Mouse (Mus musculus) small intestine, adult 2 months (tissue): ENCODE measurements around the gene Jhy.

Experiments
- CTCF ChIP-seq: fragments of 200-500 bp; IDR thresholded peaks from 2 replicates; pipeline ENCODE4 v1.5.1; 2012; ENCODE audit warnings: low read depth, mild to moderate bottlenecking, control low read depth, inconsistent platforms, low read length, moderate library complexity, mixed read lengths; ENCODE audit not compliant: insufficient replicate concordance, insufficient read length; ENCODE audit errors: extremely low read depth
- POLR2A ChIP-seq: fragments of 200-500 bp; IDR thresholded peaks from 2 replicates; pipeline ENCODE4 v1.6.1; 2012; ENCODE audit warnings: low read depth, mild to moderate bottlenecking, control low read depth, inconsistent platforms, low read length, moderate library complexity

DNA sequence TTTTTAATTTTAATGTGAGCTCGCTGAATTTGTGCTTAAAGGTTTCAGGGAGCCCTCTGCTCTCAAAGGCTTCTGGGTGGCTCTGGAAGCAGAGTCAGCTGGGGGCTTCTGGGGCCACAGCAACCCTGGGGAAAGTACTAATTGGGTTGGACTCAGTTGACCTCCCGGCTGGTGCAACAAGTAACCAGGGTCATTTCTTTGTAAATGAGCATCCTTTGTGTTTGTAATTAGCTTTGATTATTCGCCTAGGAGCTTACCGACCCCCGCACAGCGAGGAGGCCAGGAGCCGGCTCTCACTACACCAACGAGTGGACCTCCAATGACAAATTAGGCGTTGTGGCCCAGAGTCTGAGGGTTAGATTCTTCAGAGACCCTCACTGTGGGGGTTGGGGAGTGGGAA lies 104.7 kb downstream of the Jhy start:
- TF ChIP-seq POLR2A: no peak
- TF ChIP-seq CTCF: no peak
